Mouse (Mus musculus): ENCODE measurements around the gene Olfr212.

- TF ChIP-seq MYB (IDR thresholded peaks at IDR 0.05; ENCODE audit: low read depth, low read length) (no peak), CTCF (IDR thresholded peaks at IDR 0.05 in 2 of 3, conservative IDR thresholded peaks at IDR 0.05 in 1 of 3; ENCODE audit: control insufficient read depth in 1 of 3, insufficient read depth in 1 of 3, low read depth in 2 of 3, low read length in 3 of 3, poor library complexity in 1 of 3, severe bottlenecking in 1 of 3) (no peak), POLR2A (IDR thresholded peaks at IDR 0.05; ENCODE audit: control insufficient read depth in 1 of 2, insufficient read depth in 1 of 2, low read depth in 1 of 2, low read length in 2 of 2, poor library complexity in 1 of 2) (no peak), ZKSCAN1 (IDR thresholded peaks at IDR 0.05; ENCODE audit: low read depth, low read length) (no peak), USF1 (IDR thresholded peaks at IDR 0.05; ENCODE audit: low read depth, low read length) (no peak), BHLHE40 (IDR thresholded peaks at IDR 0.05; ENCODE audit: borderline replicate concordance, low read depth, low read length) (no peak), EP300 (IDR thresholded peaks at IDR 0.05; ENCODE audit: low read depth in 1 of 2, low read length in 2 of 2) (no peak), TCF12 (IDR thresholded peaks at IDR 0.05; ENCODE audit: low read depth, low read length) (no peak), MEF2A (IDR thresholded peaks at IDR 0.05; ENCODE audit: extremely low read depth, insufficient replicate concordance, low read depth, low read length, poor library complexity, severe bottlenecking) (no peak), MYC (IDR thresholded peaks at IDR 0.05; ENCODE audit: low read depth, low read length) (no peak)
Observed at GRCm38 (mm10) chr6:116538156-116538555, 31.8 kb downstream of the Olfr212 start, which contains the start of gene Olfr213.
